Mouse (Mus musculus): Measurements from ENCODE around the gene Ighmbp2. TPM values are rescaled to one million over a fixed set of nuclear protein-coding genes. Genes with fewer than 3 reads are reported as not detected.
"Not testable (repeated sequence)": the region's sequence is repeated elsewhere in the genome, so short reads cannot be mapped to it uniquely, and the experiment has no call there.

Gene Ighmbp2
- polyA plus RNA-seq, 1 experiment from 2014 or later = 12.1 TPM

DNA sequence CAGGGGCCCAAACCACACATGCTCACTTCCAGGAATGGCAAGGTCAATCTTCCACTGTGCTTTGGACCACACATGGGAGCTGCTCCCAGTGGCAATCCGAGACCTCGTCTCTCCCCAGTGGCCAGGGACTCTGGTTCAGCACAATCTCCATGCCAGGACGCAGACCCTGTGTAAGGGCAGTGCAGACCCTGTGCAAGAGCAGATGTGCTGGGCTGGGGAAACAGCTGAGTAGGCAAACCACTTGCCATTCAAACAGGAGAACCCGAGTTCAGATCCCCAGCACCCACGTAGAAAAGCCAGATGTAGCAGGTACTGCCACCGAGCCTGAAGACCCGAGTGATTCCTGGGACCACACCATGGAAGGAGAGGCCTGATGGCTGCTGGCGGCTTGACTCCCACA is 22.8 kb downstream of the Ighmbp2 start:
- Histone ChIP-seq H3K27me3 (no peaks in the 10 kb centered on the region), H3K36me3 (peaks cover 57% of the 10 kb centered on the region), H3K9ac (no peak overlapping the region), H3K4me3 (no peak overlapping the region), H3K27ac (no peak overlapping the region), H3K4me2 (no peak overlapping the region), H3K9me3 (no peaks in the 10 kb centered on the region), H3K4me1 (replicated peaks) (no peaks in the 10 kb centered on the region)
- no peak for ATAC-seq (ENCODE audit: low FRiP score)
- WGBS = 96% methylated on average over 8 of the region's 8 CpGs

DNA sequence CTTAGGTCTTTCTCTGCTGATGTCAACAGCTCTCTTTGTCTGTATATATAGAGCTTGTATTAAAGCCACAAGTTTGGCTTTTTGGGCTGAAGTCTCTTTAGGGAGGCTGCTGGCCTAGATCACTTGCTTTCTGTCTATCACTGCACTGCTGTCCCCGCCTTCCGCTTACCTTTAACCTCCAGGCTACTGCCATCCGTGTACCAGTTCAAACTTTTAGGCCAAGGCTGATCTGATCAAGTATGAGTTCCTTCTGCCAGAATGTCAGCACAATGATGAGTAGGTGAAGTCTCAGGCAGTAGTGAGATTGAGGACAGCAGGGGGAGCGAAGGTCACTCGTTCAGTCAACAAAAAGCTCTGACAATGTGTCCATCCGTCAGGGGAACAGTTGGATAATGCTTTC is 57.6 kb downstream of the Ighmbp2 start:
- WGBS = 85% methylated on average over 5 of the region's 6 CpGs
- H3K4me2 ChIP-seq; H3K27me3 ChIP-seq; H3K36me3 ChIP-seq; ATAC-seq (ENCODE audit: low FRiP score); H3K4me1 ChIP-seq (replicated peaks); H3K4me3 ChIP-seq; H3K9me3 ChIP-seq; H3K9ac ChIP-seq; H3K27ac ChIP-seq: not testable (repeated sequence)

DNA sequence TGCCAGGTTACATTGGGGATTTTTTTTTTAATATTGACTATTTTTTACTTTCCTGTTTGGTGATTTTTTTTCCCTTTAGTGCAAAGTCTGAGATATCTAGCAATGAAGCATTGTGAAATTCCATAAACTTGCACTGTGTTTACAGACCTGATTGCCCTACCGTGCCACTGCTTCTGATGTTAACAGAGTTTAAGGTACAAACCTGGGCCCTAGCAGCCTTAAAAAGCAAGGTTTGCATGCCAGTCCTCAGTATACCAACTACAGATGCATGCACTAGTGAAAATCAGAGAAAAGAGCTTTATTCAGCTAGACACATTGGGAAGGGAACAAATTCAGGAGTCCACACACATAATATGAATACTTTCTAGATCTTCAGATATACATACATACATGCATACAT is 67.9 kb downstream of the Ighmbp2 start:
- not testable (repeated sequence) for H3K27me3 ChIP-seq; H3K4me1 ChIP-seq (replicated peaks); H3K9ac ChIP-seq; H3K9me3 ChIP-seq; H3K4me3 ChIP-seq; H3K4me2 ChIP-seq; H3K36me3 ChIP-seq; ATAC-seq (ENCODE audit: low FRiP score); H3K27ac ChIP-seq
- WGBS = 74% methylated on average over 1 of the region's 1 CpGs

Small RNA genes within 50 kb of the gene (microRNA-seq; reads per million reads assigned to microRNA genes)
- not detected for gene Mir6984

Other genes starting within 250 kb of the Ighmbp2 start
- 104 and 107 TPM in 2 replicates for gene Mrpl21, start 116 bp downstream of the Ighmbp2 start, polyA plus RNA-seq (2015; fragmentation: Nextera tagmentation; extraction: Ambion mirVana)
- gene Cpt1a, start 39.3 kb upstream of the Ighmbp2 start, polyA plus RNA-seq (2015; fragmentation: Nextera tagmentation; extraction: Ambion mirVana) = 16.1 and 17.2 TPM in 2 replicates
- 0.28 and 0.42 TPM in 2 replicates for gene Tesmin, start 105.8 kb upstream of the Ighmbp2 start, polyA plus RNA-seq (2015; fragmentation: Nextera tagmentation; extraction: Ambion mirVana)
- gene Gal, start 131.5 kb upstream of the Ighmbp2 start, polyA plus RNA-seq (2015; fragmentation: Nextera tagmentation; extraction: Ambion mirVana) = 23.3 and 33.2 TPM in 2 replicates